Mouse (Mus musculus): Measurements from ENCODE around the gene Casq1.
A peak's percentile ranks its signal among the peaks of the same experiment; 100 is the strongest.

Casq1 gene

GRCm38 (mm10) chr1:172206141-172206917, 13.3 kb downstream of the Casq1 start, which contains the start of gene Pea15a:
Gene Pea15a, minus strand, starts transcription at chr1:172206804.
- DNase-seq (ENCODE audit: low spot score), result peak; percentile 66

- peak; percentile 42 for DNase-seq (ENCODE audit: low spot score)
Measured at GRCm38 (mm10) chr1:172205741-172206087, 14.0 kb downstream of the Casq1 start.

- no peak for DNase-seq (ENCODE audit: low spot score)
Measured at GRCm38 (mm10) chr1:172204814-172205740, 14.6 kb downstream of the Casq1 start.

- no peak for DNase-seq (ENCODE audit: low spot score)
Measured at GRCm38 (mm10) chr1:172204033-172204813, 15.4 kb downstream of the Casq1 start.

- no peak for DNase-seq (ENCODE audit: low spot score)
Measured at GRCm38 (mm10) chr1:172203566-172203965, 16.1 kb downstream of the Casq1 start.

GRCm38 (mm10) chr1:172202894-172203522, 16.7 kb downstream of the Casq1 start:
- no peak for DNase-seq (ENCODE audit: low spot score)

GRCm38 (mm10) chr1:172201967-172202880, 17.4 kb downstream of the Casq1 start:
- DNase-seq (ENCODE audit: low spot score), result no peak

- DNase-seq (ENCODE audit: low spot score), result no peak
Measured at GRCm38 (mm10) chr1:172200871-172201447, 18.7 kb downstream of the Casq1 start.

- DNase-seq (ENCODE audit: low spot score), result no peak
Measured at GRCm38 (mm10) chr1:172200161-172200560, 19.5 kb downstream of the Casq1 start.

- DNase-seq (ENCODE audit: low spot score), result no peak
Measured at GRCm38 (mm10) chr1:172198996-172199395, 20.7 kb downstream of the Casq1 start.

GRCm38 (mm10) chr1:172198316-172198715, 21.4 kb downstream of the Casq1 start:
- DNase-seq (ENCODE audit: low spot score), result no peak

- no peak for DNase-seq (ENCODE audit: low spot score)
Measured at GRCm38 (mm10) chr1:172197851-172198250, 21.8 kb downstream of the Casq1 start.

GRCm38 (mm10) chr1:172197146-172197545, 22.5 kb downstream of the Casq1 start:
- peak; percentile 32 for DNase-seq (ENCODE audit: low spot score)

- DNase-seq (ENCODE audit: low spot score), result no peak
Measured at GRCm38 (mm10) chr1:172194435-172194834, 25.2 kb downstream of the Casq1 start.

GRCm38 (mm10) chr1:172192217-172192616, 27.5 kb downstream of the Casq1 start:
- DNase-seq (ENCODE audit: low spot score), result no peak

GRCm38 (mm10) chr1:172191578-172191977, 28.1 kb downstream of the Casq1 start:
- no peak for DNase-seq (ENCODE audit: low spot score)

- no peak for DNase-seq (ENCODE audit: low spot score)
Measured at GRCm38 (mm10) chr1:172188891-172189290, 30.8 kb downstream of the Casq1 start.

GRCm38 (mm10) chr1:172186401-172187289, 33.0 kb downstream of the Casq1 start:
- DNase-seq (ENCODE audit: low spot score), result no peak

GRCm38 (mm10) chr1:172183915-172184314, 35.8 kb downstream of the Casq1 start:
- DNase-seq (ENCODE audit: low spot score), result no peak

Measured in T-cell, adult 2 months (primary cell).